Mouse (Mus musculus) liver, embryonic 13.5 days (tissue): Measurements from ENCODE around the gene Ctsh. TPM values are rescaled to one million over a fixed set of nuclear protein-coding genes. Genes with fewer than 3 reads are reported as not detected.
"Not testable (repeated sequence)": the region's sequence is repeated elsewhere in the genome, so short reads cannot be mapped to it uniquely, and the experiment has no call there.

Source experiments
- ATAC-seq: fragments of 200-750 bp; cut with Nextera tagmentation; 2 replicates; pipeline ENCODE4 v1.8.0; 2017; ENCODE audit warnings: low read depth, mild to moderate bottlenecking, moderate number of reproducible peaks, moderate library complexity
- DNase-seq: peaks from one replicate; pipeline ENCODE4 v3.0.0; 2022
- H3K27ac ChIP-seq: fragments of 300-500 bp; sonication (generic); 2 replicates; pipeline ENCODE4 v1.5.1; 2015; ENCODE audit warnings: moderate library complexity, mild to moderate bottlenecking, inconsistent platforms
- H3K27me3 ChIP-seq: fragments of 300-500 bp; sonication (generic); 2 replicates; pipeline ENCODE4 v1.6.1; 2015; ENCODE audit warnings: mild to moderate bottlenecking, inconsistent platforms
- H3K36me3 ChIP-seq: fragments of 300-500 bp; sonication (generic); 2 replicates; pipeline ENCODE4 v1.6.1; 2015; ENCODE audit warnings: mild to moderate bottlenecking, inconsistent platforms
- H3K4me1 ChIP-seq: fragments of 300-500 bp; sonication (generic); replicated peaks from 2 replicates; pipeline ENCODE4 v1.6.1; 2015; ENCODE audit warnings: inconsistent platforms
- H3K4me2 ChIP-seq: fragments of 300-500 bp; sonication (generic); 2 replicates; pipeline ENCODE4 v1.6.1; 2015; ENCODE audit warnings: inconsistent platforms, mild to moderate bottlenecking, moderate library complexity
- H3K4me3 ChIP-seq: fragments of 300-500 bp; sonication (generic); replicated peaks from 2 replicates; pipeline ENCODE4 v1.5.1; 2015; ENCODE audit warnings: mild to moderate bottlenecking, inconsistent platforms
- H3K9ac ChIP-seq: fragments of 300-500 bp; sonication (generic); 2 replicates; pipeline ENCODE4 v1.6.1; 2015; ENCODE audit warnings: mild to moderate bottlenecking, inconsistent platforms
- H3K9me3 ChIP-seq: fragments of 300-500 bp; sonication (generic); replicated peaks from 2 replicates; pipeline ENCODE4 v1.6.1; 2016; ENCODE audit warnings: inconsistent platforms
- WGBS: fragments of 180-500 bp; shearing (Covaris S2); methylation state at CpG from one replicate; pipeline ENCODE4 v1.1.7; 2015; ENCODE audit not compliant: insufficient replicate concordance; 5-methylcytosine and 5-hydroxymethylcytosine counted together
- polyA plus RNA-seq: library from polyadenylated mRNA; unstranded; fragments of >200 nt; fragmentation: Nextera tagmentation; extraction: Ambion mirVana; gene quantifications from 2 replicates; pipeline ENCODE4 v1.2.1, GENCODE M21; 2015

Gene Ctsh
- polyA plus RNA-seq, 1 experiment from 2014 or later = 53.1 TPM

DNA sequence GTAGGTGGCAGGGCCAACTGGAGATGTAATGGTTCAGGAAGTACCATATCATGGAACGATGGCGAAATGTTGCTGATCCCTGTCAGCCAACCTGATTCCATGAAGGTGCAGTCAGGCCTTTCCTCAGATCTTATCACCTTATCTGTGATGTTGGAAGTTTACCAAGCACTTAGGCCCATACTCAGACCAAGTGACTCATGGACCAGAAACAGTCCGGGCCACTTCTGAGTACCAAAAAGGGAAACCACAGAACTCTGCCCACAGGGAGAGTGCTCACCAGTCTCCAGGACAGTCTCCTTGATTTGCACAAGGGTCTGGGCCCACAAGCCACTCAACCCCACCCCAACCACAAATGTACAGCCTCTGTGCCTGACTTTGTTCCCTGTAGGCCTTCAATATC, 18.2 kb upstream of the Ctsh start:
- Histone ChIP-seq H3K9me3 (no peaks in the 10 kb centered on the region), H3K27me3 (no peaks in the 10 kb centered on the region), H3K4me2 (no peak overlapping the region), H3K27ac (no peak overlapping the region), H3K9ac (no peak overlapping the region), H3K36me3 (no peaks in the 10 kb centered on the region), H3K4me3 (no peak overlapping the region), H3K4me1 (no peaks in the 10 kb centered on the region)
- no peak for ATAC-seq
- WGBS = 61% methylated on average over 3 of the region's 3 CpGs
- DNase-seq = no peak

- Histone ChIP-seq H3K27me3 (no peaks in the 10 kb centered on the region), H3K4me2 (no peak overlapping the region), H3K4me3 (no peak overlapping the region), H3K9ac (no peak overlapping the region), H3K27ac (no peak overlapping the region), H3K4me1 (no peaks in the 10 kb centered on the region), H3K9me3 (no peaks in the 10 kb centered on the region), H3K36me3 (no peaks in the 10 kb centered on the region)
- ATAC-seq = no peak
- DNase-seq = no peak
- 56% methylated on average over 4 of the region's 4 CpGs for WGBS
These were observed 17.6 kb upstream of the Ctsh start for GRCm38 (mm10) chr9:90036313-90036712.

DNA sequence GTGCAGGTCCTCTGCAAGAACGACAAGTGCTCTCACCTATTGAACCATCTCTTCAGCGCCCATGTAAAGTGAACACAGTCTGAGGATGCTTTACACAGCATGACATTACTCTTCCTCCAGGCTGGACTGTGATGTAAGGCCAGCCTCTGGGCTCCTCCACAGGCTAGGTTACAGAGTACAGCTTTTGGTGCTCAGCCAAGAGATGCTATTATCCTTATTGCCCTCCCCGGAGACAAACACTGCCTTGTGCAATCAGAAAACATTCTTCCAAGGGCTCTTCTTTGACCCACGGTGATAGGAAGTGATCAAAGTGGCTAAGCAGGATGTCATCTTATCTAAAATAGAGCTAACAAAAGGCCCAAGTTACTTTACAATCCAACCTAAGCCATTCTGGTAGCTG, 15.4 kb upstream of the Ctsh start:
- Histone ChIP-seq H3K4me3 (no peak overlapping the region), H3K9ac (no peak overlapping the region), H3K4me2 (no peak overlapping the region), H3K36me3 (no peaks in the 10 kb centered on the region), H3K9me3 (no peaks in the 10 kb centered on the region), H3K4me1 (no peaks in the 10 kb centered on the region), H3K27me3 (no peaks in the 10 kb centered on the region), H3K27ac (no peak overlapping the region)
- ATAC-seq (no peak), DNase-seq (no peak)
- 48% methylated on average over 4 of the region's 4 CpGs for WGBS

DNA sequence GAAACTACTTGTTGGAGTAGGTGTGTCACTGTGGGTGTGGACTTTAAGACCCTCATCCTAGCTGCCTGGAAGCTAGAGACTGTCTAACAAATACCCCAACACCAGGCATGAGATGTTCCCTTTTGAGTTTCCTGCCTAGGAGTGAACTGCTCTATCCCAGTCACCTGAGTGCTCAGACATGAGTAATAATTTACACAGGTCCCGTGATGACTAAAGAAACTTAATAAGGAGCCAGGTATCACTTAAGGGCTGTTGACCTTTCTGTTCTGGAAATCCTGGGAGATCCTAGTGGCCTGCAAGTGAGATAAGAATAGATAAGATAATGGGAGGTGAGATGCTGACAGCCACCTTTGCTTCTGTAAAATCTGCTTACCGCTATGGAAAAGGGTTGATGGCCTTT, 13.0 kb upstream of the Ctsh start:
- WGBS = 38% methylated on average over 2 of the region's 2 CpGs
- Histone ChIP-seq H3K27ac (no peak overlapping the region), H3K9ac (no peak overlapping the region), H3K4me1 (no peaks in the 10 kb centered on the region), H3K36me3 (no peaks in the 10 kb centered on the region), H3K27me3 (no peaks in the 10 kb centered on the region), H3K4me2 (no peak overlapping the region), H3K9me3 (no peaks in the 10 kb centered on the region), H3K4me3 (no peak overlapping the region)
- ATAC-seq (no peak), DNase-seq (no peak)

DNA sequence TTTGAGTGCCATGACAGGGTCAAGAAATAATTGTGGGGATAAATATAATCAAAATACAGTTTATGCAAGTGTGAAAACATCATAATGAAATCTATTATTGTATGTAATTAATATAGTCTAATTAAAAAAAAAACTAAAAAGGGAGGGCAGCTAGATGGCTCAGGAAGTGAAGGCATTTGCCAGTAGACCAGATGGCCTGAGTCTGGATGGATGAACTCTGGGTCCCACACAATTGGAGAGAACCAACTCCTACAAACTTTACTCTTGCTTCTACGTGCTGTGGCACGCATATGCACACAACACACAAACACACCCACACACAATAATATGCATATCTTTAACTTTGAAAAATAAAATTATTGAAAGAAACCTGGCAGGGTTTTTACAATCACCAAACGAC, 12.4 kb upstream of the Ctsh start:
- Histone ChIP-seq H3K27me3 (no peaks in the 10 kb centered on the region), H3K9ac (no peak overlapping the region), H3K4me3 (no peak overlapping the region), H3K36me3 (no peaks in the 10 kb centered on the region), H3K27ac (no peak overlapping the region), H3K9me3 (no peaks in the 10 kb centered on the region), H3K4me2 (no peak overlapping the region), H3K4me1 (no peaks in the 10 kb centered on the region)
- ATAC-seq (no peak), DNase-seq (no peak)
- 74% methylated on average over 3 of the region's 3 CpGs for WGBS

- not testable (repeated sequence) for H3K4me2 ChIP-seq, H3K9ac ChIP-seq, H3K27me3 ChIP-seq, H3K9me3 ChIP-seq, ATAC-seq, H3K27ac ChIP-seq, DNase-seq, H3K4me1 ChIP-seq, H3K36me3 ChIP-seq, H3K4me3 ChIP-seq
- 71% methylated on average over 8 of the region's 8 CpGs for WGBS
These were observed 11.0 kb upstream of the Ctsh start for GRCm38 (mm10) chr9:90042906-90043305.

GRCm38 (mm10) chr9:90045191-90045590, 8.8 kb upstream of the Ctsh start:
- ATAC-seq = no peak
- 72% methylated on average over 7 of the region's 7 CpGs for WGBS

DNA sequence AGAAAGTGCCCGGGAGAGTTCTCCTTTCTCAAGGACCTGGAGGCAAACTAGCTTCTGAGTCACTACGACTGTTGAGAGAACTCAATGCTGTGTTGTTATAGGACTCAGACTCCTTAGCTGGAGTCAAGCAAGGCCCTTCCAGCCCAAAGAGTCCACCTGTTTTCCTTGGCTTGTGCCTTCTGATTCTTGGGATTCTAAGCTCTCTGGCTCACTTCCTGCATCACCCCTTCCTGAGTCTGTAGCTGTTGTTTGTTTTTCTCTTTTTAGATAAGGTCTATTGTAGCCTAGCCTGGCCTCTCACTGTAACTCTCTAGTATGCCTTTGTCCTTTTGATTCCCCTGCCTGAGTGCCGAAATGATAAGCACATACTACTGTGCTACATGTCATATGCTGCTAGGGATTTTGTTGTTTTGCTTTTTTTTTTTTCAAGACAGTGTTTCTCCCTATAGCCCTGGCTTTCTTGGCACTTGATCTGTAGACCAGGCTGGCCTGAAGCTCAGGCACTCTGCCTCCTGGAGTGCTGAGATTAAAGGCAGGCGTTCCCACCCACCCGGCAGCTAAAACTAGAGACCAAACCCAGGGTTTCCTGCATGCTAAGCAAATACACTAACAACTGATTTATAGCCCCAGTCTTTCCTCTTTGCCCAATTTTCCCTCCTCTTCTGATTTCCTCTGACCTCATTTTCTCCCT, 5.9 kb upstream of the Ctsh start:
- ATAC-seq (no peak), DNase-seq (no peak)
- Histone ChIP-seq H3K4me3 (no peak overlapping the region), H3K9me3 (no peaks in the 10 kb centered on the region), H3K27ac (no peak overlapping the region), H3K4me1 (no peaks in the 10 kb centered on the region), H3K27me3 (no peaks in the 10 kb centered on the region), H3K4me2 (no peak overlapping the region), H3K36me3 (no peaks in the 10 kb centered on the region), H3K9ac (no peak overlapping the region)
- WGBS = 31% methylated on average over 5 of the region's 5 CpGs

More at GRCm38 (mm10) chr9:90045191-90045590, 8.8 kb upstream of the Ctsh start:
- no peak overlapping the region for H3K4me3 ChIP-seq
- no peaks in the 10 kb centered on the region for H3K36me3 ChIP-seq
- no peaks in the 10 kb centered on the region for H3K9me3 ChIP-seq
- DNase-seq = no peak
- H3K4me2 ChIP-seq = no peak overlapping the region
- no peak overlapping the region for H3K27ac ChIP-seq
- no peaks in the 10 kb centered on the region for H3K4me1 ChIP-seq
- H3K9ac ChIP-seq = no peak overlapping the region
- H3K27me3 ChIP-seq = no peaks in the 10 kb centered on the region

DNA sequence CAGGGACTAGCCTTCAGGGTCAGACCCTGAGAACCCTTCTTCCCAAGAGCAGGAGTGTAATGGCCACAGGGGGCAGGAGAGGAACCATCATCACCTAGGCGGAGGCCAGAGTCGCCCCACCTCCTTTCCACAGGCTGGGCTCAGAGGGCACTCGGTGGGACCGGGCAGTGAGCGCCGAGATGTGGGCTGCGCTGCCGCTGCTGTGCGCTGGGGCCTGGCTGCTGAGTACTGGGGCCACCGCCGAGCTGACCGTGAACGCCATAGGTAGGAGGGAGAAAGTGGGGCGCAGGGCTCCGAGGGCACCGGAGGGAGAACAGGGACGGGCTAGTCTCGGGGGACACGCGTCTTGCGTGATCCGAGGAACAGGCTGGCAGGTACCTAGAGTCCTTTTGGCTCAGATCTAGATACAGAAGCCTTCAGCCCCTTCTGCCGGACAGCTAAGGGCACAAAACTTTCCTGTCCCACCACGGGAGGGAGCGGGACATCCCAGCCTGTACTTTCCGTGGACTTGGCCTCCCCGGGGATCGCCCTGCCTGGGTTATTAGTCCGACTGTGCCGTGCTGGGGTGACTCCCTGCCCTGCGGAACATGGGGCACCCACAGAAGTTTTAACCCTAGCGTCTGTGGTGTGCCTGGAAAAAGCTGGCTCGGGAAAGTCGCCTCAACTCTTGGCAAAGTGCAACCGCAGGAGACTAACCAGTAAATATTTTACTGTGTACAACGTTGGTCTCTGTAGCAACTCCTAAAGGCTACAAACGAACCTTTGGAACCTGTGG, 606 bp downstream of the Ctsh start:
- ATAC-seq (peak; percentile 87), DNase-seq (no peak)
- Histone ChIP-seq H3K4me3 (peak overlapping the region; percentile 54), H3K4me1 (0 out of 2 replicates have a peak, but pooled peaks cover 2% of the 10 kb centered on the region), H3K9ac (peak overlapping the region; percentile 62), H3K27ac (peak overlapping the region; percentile 71), H3K36me3 (no peaks in the 10 kb centered on the region), H3K9me3 (no peaks in the 10 kb centered on the region), H3K27me3 (peaks cover 12% of the 10 kb centered on the region), H3K4me2 (peak overlapping the region; percentile 59)
- 1% methylated on average over 37 of the region's 37 CpGs for WGBS

- H3K4me3 ChIP-seq = peak overlapping the region; percentile 54
- peak overlapping the region; percentile 33; the same call in 1 of the 2 replicates for H3K4me2 ChIP-seq
- 49% methylated on average over 5 of the region's 5 CpGs for WGBS
- no peak overlapping the region for H3K9ac ChIP-seq
- H3K36me3 ChIP-seq = no peaks in the 10 kb centered on the region
- no peak for ATAC-seq
- H3K9me3 ChIP-seq = no peaks in the 10 kb centered on the region
- DNase-seq = no peak
- 0 out of 2 replicates have a peak, but pooled peaks cover 2% of the 10 kb centered on the region for H3K4me1 ChIP-seq
- H3K27ac ChIP-seq = no peak overlapping the region
- H3K27me3 ChIP-seq = peaks cover 12% of the 10 kb centered on the region
These were observed 1.5 kb downstream of the Ctsh start for GRCm38 (mm10) chr9:90055409-90055808.

DNA sequence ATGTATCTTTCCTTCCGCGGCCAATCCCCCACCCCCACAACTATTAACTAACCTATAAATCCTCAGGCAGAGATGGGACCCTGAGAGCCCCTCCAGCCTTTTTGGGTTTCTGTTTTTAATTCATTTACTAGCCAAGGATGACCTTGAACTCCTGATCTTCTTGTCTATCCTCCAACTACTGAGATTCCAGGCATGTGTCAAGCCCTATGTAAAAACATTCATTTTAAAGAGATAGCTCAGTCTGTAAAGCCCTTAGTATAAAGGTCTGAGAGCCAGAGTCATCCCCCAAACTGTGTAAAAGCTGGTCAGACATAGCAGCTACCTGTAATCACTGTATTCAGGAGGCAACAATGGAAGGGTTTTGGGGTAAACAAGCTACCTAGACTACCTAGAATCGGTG, 2.0 kb downstream of the Ctsh start:
- 0 out of 2 replicates have a peak overlapping the region, but pooled peaks have one; percentile 33 for H3K4me2 ChIP-seq
- H3K4me1 ChIP-seq = 0 out of 2 replicates have a peak, but pooled peaks cover 2% of the 10 kb centered on the region
- H3K27me3 ChIP-seq = peaks cover 12% of the 10 kb centered on the region
- 62% methylated on average over 3 of the region's 3 CpGs for WGBS
- H3K9me3 ChIP-seq = no peaks in the 10 kb centered on the region
- H3K36me3 ChIP-seq = no peaks in the 10 kb centered on the region
- H3K4me3 ChIP-seq = no peak overlapping the region
- no peak overlapping the region for H3K27ac ChIP-seq
- ATAC-seq (no peak), DNase-seq (no peak)
- H3K9ac ChIP-seq = no peak overlapping the region
